Mouse (Mus musculus): ENCODE data around the gene Tmem151a. TPM values are rescaled to one million over a fixed set of nuclear protein-coding genes. Genes with fewer than 3 reads are reported as not detected.

Tmem151a gene
- total RNA-seq, 2 experiments from 2014 or later, result 154 to 156 TPM

DNA sequence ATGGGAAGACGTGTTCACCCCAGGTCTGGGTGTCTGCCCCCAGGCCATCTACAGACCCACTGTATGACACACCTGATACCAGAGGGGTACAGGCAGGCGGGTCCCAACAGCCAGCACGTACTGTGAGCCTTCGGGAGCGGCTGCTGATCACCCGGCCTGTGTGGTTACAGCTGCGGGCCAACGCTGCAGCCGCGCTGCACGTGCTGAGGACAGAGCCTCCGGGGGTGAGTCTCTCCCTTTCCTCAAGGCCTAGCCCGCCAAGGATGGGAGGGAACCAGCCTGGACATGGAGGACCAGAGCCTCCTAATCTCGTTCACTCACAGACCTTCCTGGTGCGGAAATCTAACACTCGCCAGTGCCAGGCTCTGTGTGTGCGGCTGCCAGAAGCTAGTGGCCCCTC, 34.3 kb downstream of the Tmem151a start:
- no peak for DNase-seq (ENCODE audit: extremely low spot score in 1 of 2, low spot score in 2 of 2)
- peak overlapping the region; percentile 54 for H3K4me3 ChIP-seq
- TF ChIP-seq CTCF (IDR thresholded peaks at IDR 0.05), result no peak
- peak overlapping the region; percentile 94 for H3K27ac ChIP-seq
- intact Hi-C loops (cut with DNase I), result loop anchor here (2.0 kb wide), 1 partner anchor 34 kb away; the partner anchor contains the start of gene Tmem151a

DNA sequence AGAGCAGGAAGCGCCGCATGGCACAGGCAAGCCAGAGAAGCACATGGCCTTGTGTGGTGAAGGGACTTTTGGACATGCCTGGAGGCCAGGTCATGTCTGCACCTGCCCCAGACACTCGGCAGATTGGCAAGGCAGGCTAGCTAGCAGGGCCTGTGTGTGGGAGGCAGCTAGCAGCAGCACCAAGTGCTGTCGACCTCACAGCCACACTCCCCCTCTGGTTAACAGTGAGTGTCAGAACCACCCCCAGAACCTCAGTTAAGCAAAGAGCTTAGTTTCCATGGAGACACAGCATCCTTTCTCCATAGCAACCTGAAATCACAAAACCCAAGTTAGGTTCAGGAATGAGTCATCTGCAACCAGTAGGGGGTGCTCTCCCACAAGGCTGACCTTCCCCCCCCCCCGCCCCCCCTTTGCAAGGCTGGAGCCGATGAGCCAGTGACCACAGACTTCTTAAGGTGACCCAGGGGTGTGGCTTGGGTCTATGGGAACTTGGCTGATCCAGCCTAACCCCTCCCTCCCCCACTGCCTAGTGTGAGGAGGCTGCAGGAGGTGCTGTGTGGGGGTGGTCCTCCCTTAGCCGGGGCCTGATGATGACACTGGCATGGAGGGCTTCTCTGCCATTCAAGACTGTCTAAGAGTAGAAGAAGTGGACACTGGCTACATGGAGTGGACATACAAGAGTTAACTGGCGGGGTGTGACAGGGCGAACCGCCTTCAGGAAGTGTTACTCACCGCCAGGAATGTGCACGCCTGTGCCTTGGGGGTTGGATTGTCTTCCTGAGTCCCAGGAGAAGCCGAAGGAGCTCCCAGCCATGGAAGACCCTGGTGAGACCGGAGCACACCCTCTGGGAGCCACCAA, 35.1 kb downstream of the Tmem151a start, which contains the start of gene Rin1:
Gene Rin1, plus strand, starts transcription at position 435 of the 859 bp plus-strand sequence.
- H3K4me3 ChIP-seq, result peak within 1 kb of the TSS; percentile 54
- TF ChIP-seq CTCF (IDR thresholded peaks at IDR 0.05), result peak; percentile 71
- peak; percentile 64 to 74 for DNase-seq (ENCODE audit: extremely low spot score in 1 of 2, low spot score in 2 of 2)
- intact Hi-C loops (cut with DNase I), result loop anchor here (2.0 kb wide), 1 partner anchor 35 kb away; the partner anchor contains the start of gene Tmem151a
- peak within 1 kb of the TSS; percentile 96 for H3K27ac ChIP-seq

DNA sequence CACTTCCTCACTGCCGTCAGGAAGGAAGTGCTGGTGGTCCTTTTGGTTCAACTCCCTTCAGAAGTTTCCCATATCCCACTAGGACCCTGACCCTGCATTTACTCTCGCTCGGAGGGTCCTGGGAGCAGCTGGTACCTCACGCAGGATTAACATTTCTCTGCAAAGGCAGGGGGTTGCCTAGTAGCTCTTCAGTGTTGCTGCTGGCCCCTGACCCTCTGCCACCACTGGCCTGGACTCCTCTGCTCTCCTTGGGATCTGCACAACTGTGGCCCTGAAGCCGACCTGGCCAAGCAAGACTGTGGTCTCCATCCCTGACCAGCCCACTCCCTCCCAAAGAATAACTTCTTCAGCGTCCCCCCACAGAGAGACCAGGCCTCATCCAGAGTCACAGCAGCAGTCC, 36.0 kb downstream of the Tmem151a start:
- no peak for DNase-seq (ENCODE audit: extremely low spot score in 1 of 2, low spot score in 2 of 2)
- no peak for TF ChIP-seq CTCF (IDR thresholded peaks at IDR 0.05)
- Histone ChIP-seq H3K27ac (peak overlapping the region; percentile 96), H3K4me3 (0 out of 2 replicates have a peak overlapping the region, but pooled peaks have one; percentile 12)
- intact Hi-C loops (cut with DNase I), result no loop called here

DNA sequence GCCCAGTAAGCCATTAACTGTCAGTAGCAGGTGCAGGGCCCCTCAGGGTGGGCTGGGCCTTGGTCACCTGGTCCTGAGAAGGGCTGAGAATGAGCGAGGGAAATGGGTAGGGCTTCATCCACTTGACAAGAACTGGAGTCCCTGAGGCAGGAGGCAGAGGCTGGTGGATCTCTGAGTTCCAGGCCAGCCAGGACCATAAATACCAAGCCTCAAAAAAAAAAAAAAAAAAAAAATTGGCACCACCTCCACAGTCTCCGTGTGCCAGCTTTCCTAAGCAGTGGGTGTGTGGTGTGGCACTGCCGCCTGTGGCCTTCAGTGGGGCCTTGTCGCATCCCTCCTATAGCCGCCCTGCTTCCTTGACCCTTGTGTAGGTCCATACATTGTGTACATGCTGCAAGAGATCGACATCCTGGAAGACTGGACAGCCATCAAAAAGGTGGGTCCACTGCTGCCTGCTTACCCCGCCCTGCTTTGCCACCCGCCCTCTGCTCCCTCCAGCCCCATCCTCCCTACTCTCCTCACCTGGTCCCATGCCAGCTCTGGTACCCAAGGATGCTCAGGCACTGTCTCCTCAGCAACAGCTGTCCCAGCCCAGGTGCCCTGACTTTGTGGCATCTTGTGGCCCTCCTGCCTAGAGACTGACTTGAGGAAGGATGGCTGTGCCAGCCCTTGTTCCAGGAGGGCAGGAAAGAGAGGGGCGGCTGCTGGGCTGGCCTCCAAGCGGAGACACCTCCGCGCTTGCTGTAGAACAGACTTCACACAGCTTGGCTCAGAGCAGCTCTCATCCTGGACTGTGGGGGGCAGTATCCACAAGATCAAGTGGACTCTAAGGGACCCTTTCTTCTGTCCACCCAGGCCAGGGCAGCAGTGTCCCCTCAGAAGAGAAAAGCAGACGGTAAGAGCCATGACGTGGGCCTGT, 36.9 kb downstream of the Tmem151a start:
- peak; percentile 49 for TF ChIP-seq CTCF (IDR thresholded peaks at IDR 0.05)
- H3K27ac ChIP-seq, result peak overlapping the region; percentile 96
- peak overlapping the region; percentile 33 for H3K4me3 ChIP-seq
- intact Hi-C loops (cut with DNase I), result no loop called here
- peak in 1 of 2 experiments; percentile 77 for DNase-seq (ENCODE audit: extremely low spot score in 1 of 2, low spot score in 2 of 2)

DNA sequence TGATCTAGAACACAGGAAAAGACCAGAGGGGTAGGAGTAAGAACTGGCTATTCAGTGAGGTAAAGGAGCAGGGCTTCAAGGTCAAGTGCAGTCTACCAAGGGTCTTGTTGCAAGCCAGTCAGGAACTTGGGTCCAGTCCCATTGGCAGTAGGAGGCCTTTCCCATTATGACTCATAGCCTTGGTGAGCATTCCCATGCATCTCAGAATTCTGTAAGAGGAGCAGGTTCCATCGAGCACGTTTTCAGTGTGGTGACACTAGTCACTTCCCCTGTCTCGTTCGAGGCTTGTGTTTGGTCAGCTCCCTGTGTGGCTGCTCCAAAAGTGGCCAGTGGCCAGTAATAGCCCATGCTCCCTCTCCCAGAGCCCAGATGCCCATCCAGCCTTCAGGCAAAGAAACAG, 39.8 kb downstream of the Tmem151a start:
- intact Hi-C loops (cut with DNase I), result no loop called here
- Histone ChIP-seq H3K27ac (peak overlapping the region; percentile 96), H3K4me3 (no peak overlapping the region)
- DNase-seq (ENCODE audit: extremely low spot score in 1 of 2, low spot score in 2 of 2), result no peak
- TF ChIP-seq CTCF (IDR thresholded peaks at IDR 0.05), result no peak

DNA sequence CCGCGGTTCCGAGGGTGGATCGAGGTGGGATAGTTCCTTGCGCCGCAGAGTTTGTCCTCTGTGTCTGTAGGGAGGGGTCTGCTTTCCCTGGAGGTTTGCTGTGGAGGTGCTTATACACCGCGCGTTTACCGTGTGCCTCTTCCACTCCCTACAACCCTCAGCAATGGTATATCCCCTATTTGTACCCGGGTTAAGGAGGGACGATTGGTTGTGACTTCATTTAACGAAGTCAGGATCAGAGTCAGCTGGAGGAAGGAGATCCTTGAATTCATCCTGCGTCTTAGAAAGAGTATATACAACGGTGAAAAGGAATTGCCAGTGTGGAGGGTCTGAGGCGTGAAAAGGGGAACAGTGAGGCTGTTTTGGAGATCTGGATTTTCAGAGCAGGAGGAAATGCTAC, 43.7 kb downstream of the Tmem151a start:
- DNase-seq (ENCODE audit: extremely low spot score in 1 of 2, low spot score in 2 of 2), result no peak
- Histone ChIP-seq H3K27ac (peak overlapping the region; percentile 80), H3K4me3 (peak overlapping the region; percentile 67)
- no peak for TF ChIP-seq CTCF (IDR thresholded peaks at IDR 0.05)
- intact Hi-C loops (cut with DNase I), result no loop called here

DNA sequence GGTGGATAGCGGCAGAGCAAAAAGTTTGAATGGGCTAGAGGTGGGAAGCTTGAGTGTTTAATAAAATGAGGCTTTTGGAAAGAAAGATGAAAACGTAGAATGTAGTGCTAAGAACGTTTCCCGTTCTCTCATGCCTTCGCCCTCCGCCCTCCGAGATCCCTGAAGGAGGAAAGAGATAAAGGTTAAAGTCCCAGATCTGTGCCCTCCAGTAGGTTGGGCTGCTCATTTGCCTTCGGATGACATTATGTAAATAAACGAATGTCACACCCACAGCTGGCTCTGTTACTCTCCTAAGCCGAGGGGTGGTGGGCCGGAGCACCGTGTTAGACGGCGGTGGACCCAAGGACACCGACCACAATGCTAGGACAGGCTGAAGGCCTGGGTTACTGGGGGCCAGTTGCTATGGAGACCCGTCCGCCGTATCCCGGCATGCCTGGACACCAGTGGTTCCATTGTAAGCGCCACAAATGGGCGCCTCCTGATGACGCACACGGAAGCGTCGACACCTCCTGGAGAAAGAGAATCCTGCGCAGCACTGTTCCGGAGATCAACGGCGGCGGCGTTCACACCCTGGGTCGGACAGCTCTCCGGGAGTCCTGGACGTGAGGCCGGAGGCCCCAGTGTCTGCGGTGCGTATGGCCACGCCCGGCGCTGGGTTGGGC, 44.3 kb downstream of the Tmem151a start, which contains the start of gene Brms1:
Gene Brms1, plus strand, starts transcription at position 493 of the 662 bp plus-strand sequence.
- peak; percentile 91 for DNase-seq (ENCODE audit: extremely low spot score in 1 of 2, low spot score in 2 of 2)
- H3K27ac ChIP-seq, result peak within 1 kb of the TSS; percentile 80
- peak within 1 kb of the TSS; percentile 67 for H3K4me3 ChIP-seq
- intact Hi-C loops (cut with DNase I), result no loop called here
- TF ChIP-seq CTCF (IDR thresholded peaks at IDR 0.05), result no peak; the same call in none of the 2 replicates

DNA sequence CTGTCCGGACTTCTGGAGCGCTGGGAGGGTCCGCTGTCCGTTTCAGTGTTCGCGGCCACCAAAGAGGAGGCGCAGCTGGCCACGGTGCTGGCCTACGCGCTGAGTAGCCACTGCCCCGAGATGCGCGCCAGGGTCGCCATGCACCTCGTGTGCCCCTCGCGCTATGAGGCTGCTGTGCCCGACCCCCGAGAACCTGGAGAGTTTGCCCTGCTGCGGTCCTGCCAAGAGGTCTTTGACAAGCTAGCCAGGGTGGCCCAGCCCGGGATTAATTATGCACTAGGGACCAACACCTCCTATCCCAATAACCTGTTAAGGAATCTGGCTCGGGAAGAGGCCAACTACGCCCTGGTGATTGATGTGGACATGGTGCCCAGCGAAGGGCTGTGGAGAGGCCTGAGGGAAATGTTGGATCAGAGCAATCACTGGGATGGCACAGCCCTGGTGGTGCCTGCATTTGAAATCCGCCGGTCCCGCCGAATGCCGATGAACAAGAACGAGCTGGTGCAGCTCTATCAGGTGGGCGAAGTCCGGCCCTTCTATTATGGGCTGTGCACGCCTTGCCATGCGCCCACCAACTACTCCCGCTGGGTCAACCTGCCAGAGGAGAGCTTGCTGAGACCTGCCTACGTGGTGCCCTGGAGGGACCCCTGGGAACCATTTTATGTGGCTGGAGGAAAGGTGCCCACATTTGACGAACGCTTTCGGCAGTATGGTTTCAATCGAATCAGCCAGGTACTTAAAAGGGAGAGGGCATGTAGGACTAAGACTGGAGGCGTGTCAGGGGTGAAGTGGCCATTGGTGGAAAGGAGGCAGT, 45.8 kb downstream of the Tmem151a start:
- intact Hi-C loops (cut with DNase I), result no loop called here
- no peak for TF ChIP-seq CTCF (IDR thresholded peaks at IDR 0.05)
- Histone ChIP-seq H3K27ac (peak overlapping the region; percentile 99), H3K4me3 (peak overlapping the region; percentile 67)
- DNase-seq (ENCODE audit: extremely low spot score in 1 of 2, low spot score in 2 of 2), result no peak

DNA sequence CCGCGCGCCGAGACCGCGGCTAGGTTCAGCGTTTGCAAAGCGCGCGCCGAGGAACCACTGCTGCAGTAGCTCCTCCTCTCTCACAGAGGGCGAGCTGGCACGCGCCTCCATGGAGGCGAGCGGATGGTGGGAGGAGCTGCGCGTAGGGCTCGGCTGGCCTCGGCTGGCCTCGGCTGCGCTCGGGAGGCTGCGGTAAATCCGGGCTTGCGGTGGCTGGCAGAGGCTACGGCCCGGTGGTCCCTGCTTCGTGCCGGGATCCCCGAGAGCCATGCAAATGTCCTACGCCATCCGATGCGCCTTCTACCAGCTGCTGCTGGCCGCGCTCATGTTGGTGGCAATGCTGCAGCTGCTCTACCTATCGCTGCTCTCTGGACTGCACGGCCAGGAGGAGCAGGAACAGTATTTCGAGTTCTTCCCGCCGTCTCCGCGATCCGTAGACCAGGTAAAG, 46.6 kb downstream of the Tmem151a start, which contains the start of the genes B4gat1 and AC124502.3:
Gene B4gat1, plus strand, starts transcription at position 118 of the 448 bp plus-strand sequence.
Gene AC124502.3, plus strand, starts transcription at position 183 of the 448 bp plus-strand sequence.
- Histone ChIP-seq H3K27ac (peak within 1 kb of the TSS; percentile 99), H3K4me3 (peak within 1 kb of the TSS; percentile 67)
- intact Hi-C loops (cut with DNase I), result no loop called here
- peak; percentile 91 for DNase-seq (ENCODE audit: extremely low spot score in 1 of 2, low spot score in 2 of 2)
- TF ChIP-seq CTCF (IDR thresholded peaks at IDR 0.05), result peak; percentile 42

All from left cerebral cortex, adult 2 months (tissue).